Mouse (Mus musculus): Measurements from ENCODE around the gene Galntl6. TPM values are rescaled to one million over a fixed set of nuclear protein-coding genes. Genes with fewer than 3 reads are reported as not detected.
A peak's percentile ranks its signal among the peaks of the same experiment; 100 is the strongest.

Galntl6 gene
- polyA plus RNA-seq, 1 experiment from 2014 or later = 0.35 TPM

- Histone ChIP-seq H3K9ac (no peak overlapping the region), H3K4me2 (no peak overlapping the region), H3K4me3 (no peak overlapping the region), H3K27ac (no peak overlapping the region), H3K36me3 (no peaks in the 10 kb centered on the region), H3K4me1 (no peaks in the 10 kb centered on the region), H3K9me3 (no peaks in the 10 kb centered on the region), H3K27me3 (no peaks in the 10 kb centered on the region)
- WGBS = 20% methylated on average over 2 of the region's 2 CpGs
- ATAC-seq (ENCODE audit: insufficient number of reproducible peaks, low FRiP score, low TSS enrichment, low read depth) = no peak
Observed at GRCm38 (mm10) chr8:58234220-58234619, 678.2 kb downstream of the Galntl6 start.

GRCm38 (mm10) chr8:58228725-58229124 is 683.7 kb downstream of the Galntl6 start:
- no peak overlapping the region for H3K4me3 ChIP-seq
- no peaks in the 10 kb centered on the region for H3K27me3 ChIP-seq
- no peak for ATAC-seq (ENCODE audit: insufficient number of reproducible peaks, low FRiP score, low TSS enrichment, low read depth)
- no peaks in the 10 kb centered on the region for H3K9me3 ChIP-seq
- H3K9ac ChIP-seq = no peak overlapping the region
- H3K4me1 ChIP-seq = no peaks in the 10 kb centered on the region
- no peak overlapping the region for H3K27ac ChIP-seq
- 90% methylated on average over 1 of the region's 1 CpGs for WGBS
- H3K4me2 ChIP-seq = no peak overlapping the region
- H3K36me3 ChIP-seq = no peaks in the 10 kb centered on the region

GRCm38 (mm10) chr8:58217885-58218284 is 694.6 kb downstream of the Galntl6 start:
- WGBS = 50% methylated on average over 8 of the region's 8 CpGs

GRCm38 (mm10) chr8:58189694-58190093 is 722.7 kb downstream of the Galntl6 start:
- Histone ChIP-seq H3K36me3 (no peaks in the 10 kb centered on the region), H3K27me3 (no peaks in the 10 kb centered on the region), H3K4me3 (no peak overlapping the region), H3K9me3 (no peaks in the 10 kb centered on the region), H3K4me2 (no peak overlapping the region), H3K4me1 (no peaks in the 10 kb centered on the region), H3K9ac (no peak overlapping the region), H3K27ac (no peak overlapping the region)
- 79% methylated on average over 1 of the region's 1 CpGs for WGBS
- ATAC-seq (ENCODE audit: insufficient number of reproducible peaks, low FRiP score, low TSS enrichment, low read depth) = no peak

More at GRCm38 (mm10) chr8:58217885-58218284, 694.6 kb downstream of the Galntl6 start:
- Histone ChIP-seq H3K4me2 (no peak overlapping the region), H3K27me3 (no peaks in the 10 kb centered on the region), H3K36me3 (no peaks in the 10 kb centered on the region), H3K9ac (no peak overlapping the region), H3K4me3 (no peak overlapping the region), H3K27ac (no peak overlapping the region), H3K4me1 (no peaks in the 10 kb centered on the region), H3K9me3 (no peaks in the 10 kb centered on the region)
- ATAC-seq (ENCODE audit: insufficient number of reproducible peaks, low FRiP score, low TSS enrichment, low read depth) = no peak

GRCm38 (mm10) chr8:58146961-58147360 is 765.5 kb downstream of the Galntl6 start:
- no peak overlapping the region for H3K4me3 ChIP-seq
- H3K27me3 ChIP-seq = no peaks in the 10 kb centered on the region
- H3K9me3 ChIP-seq = no peaks in the 10 kb centered on the region
- no peak for ATAC-seq (ENCODE audit: insufficient number of reproducible peaks, low FRiP score, low TSS enrichment, low read depth)
- H3K9ac ChIP-seq = no peak overlapping the region
- 12% methylated on average over 1 of the region's 1 CpGs for WGBS
- no peaks in the 10 kb centered on the region for H3K36me3 ChIP-seq
- no peaks in the 10 kb centered on the region for H3K4me1 ChIP-seq
- H3K4me2 ChIP-seq = no peak overlapping the region
- no peak overlapping the region for H3K27ac ChIP-seq

GRCm38 (mm10) chr8:58086733-58087132 is 825.7 kb downstream of the Galntl6 start:
- WGBS = 57% methylated on average over 4 of the region's 4 CpGs
- H3K9me3 ChIP-seq = no peaks in the 10 kb centered on the region
- ATAC-seq (ENCODE audit: insufficient number of reproducible peaks, low FRiP score, low TSS enrichment, low read depth) = no peak

GRCm38 (mm10) chr8:58084931-58085330 is 827.5 kb downstream of the Galntl6 start:
- no peaks in the 10 kb centered on the region for H3K27me3 ChIP-seq
- ATAC-seq (ENCODE audit: insufficient number of reproducible peaks, low FRiP score, low TSS enrichment, low read depth) = no peak

More at GRCm38 (mm10) chr8:58086733-58087132, 825.7 kb downstream of the Galntl6 start:
- Histone ChIP-seq H3K4me3 (no peak overlapping the region), H3K9ac (no peak overlapping the region), H3K27ac (no peak overlapping the region), H3K4me1 (no peaks in the 10 kb centered on the region), H3K27me3 (no peaks in the 10 kb centered on the region), H3K4me2 (no peak overlapping the region), H3K36me3 (no peaks in the 10 kb centered on the region)

GRCm38 (mm10) chr8:58081715-58082114 is 830.7 kb downstream of the Galntl6 start:
- Histone ChIP-seq H3K9me3 (no peaks in the 10 kb centered on the region), H3K36me3 (no peaks in the 10 kb centered on the region), H3K4me1 (no peaks in the 10 kb centered on the region), H3K27ac (no peak overlapping the region), H3K9ac (no peak overlapping the region), H3K27me3 (no peaks in the 10 kb centered on the region), H3K4me2 (no peak overlapping the region), H3K4me3 (no peak overlapping the region)
- no peak for ATAC-seq (ENCODE audit: insufficient number of reproducible peaks, low FRiP score, low TSS enrichment, low read depth)
- WGBS = 79% methylated on average over 5 of the region's 5 CpGs

More at GRCm38 (mm10) chr8:58084931-58085330, 827.5 kb downstream of the Galntl6 start:
- Histone ChIP-seq H3K4me2 (no peak overlapping the region), H3K27ac (no peak overlapping the region), H3K4me1 (no peaks in the 10 kb centered on the region), H3K9me3 (no peaks in the 10 kb centered on the region), H3K36me3 (no peaks in the 10 kb centered on the region), H3K9ac (no peak overlapping the region), H3K4me3 (no peak overlapping the region)
- WGBS = 62% methylated on average over 6 of the region's 6 CpGs

GRCm38 (mm10) chr8:58074611-58075010 is 837.8 kb downstream of the Galntl6 start:
- H3K27ac ChIP-seq = no peak overlapping the region
- H3K4me2 ChIP-seq = no peak overlapping the region
- no peak overlapping the region for H3K4me3 ChIP-seq
- no peaks in the 10 kb centered on the region for H3K36me3 ChIP-seq
- no peaks in the 10 kb centered on the region for H3K27me3 ChIP-seq
- no peak for ATAC-seq (ENCODE audit: insufficient number of reproducible peaks, low FRiP score, low TSS enrichment, low read depth)
- H3K9ac ChIP-seq = no peak overlapping the region
- no peaks in the 10 kb centered on the region for H3K4me1 ChIP-seq
- WGBS = 70% methylated on average over 4 of the region's 4 CpGs
- no peaks in the 10 kb centered on the region for H3K9me3 ChIP-seq

GRCm38 (mm10) chr8:58073733-58074132 is 838.7 kb downstream of the Galntl6 start:
- Histone ChIP-seq H3K4me1 (no peaks in the 10 kb centered on the region), H3K27me3 (no peaks in the 10 kb centered on the region), H3K4me2 (no peak overlapping the region), H3K9ac (no peak overlapping the region), H3K27ac (no peak overlapping the region), H3K36me3 (no peaks in the 10 kb centered on the region), H3K4me3 (no peak overlapping the region), H3K9me3 (no peaks in the 10 kb centered on the region)
- no peak for ATAC-seq (ENCODE audit: insufficient number of reproducible peaks, low FRiP score, low TSS enrichment, low read depth)
- WGBS = 84% methylated on average over 1 of the region's 1 CpGs

GRCm38 (mm10) chr8:58032271-58032670 is 880.2 kb downstream of the Galntl6 start:
- Histone ChIP-seq H3K27me3 (no peaks in the 10 kb centered on the region), H3K4me1 (no peaks in the 10 kb centered on the region), H3K9ac (no peak overlapping the region), H3K9me3 (no peaks in the 10 kb centered on the region), H3K27ac (no peak overlapping the region), H3K36me3 (no peaks in the 10 kb centered on the region), H3K4me2 (no peak overlapping the region), H3K4me3 (no peak overlapping the region)
- no peak for ATAC-seq (ENCODE audit: insufficient number of reproducible peaks, low FRiP score, low TSS enrichment, low read depth)
- WGBS = 84% methylated on average over 3 of the region's 3 CpGs

- Histone ChIP-seq H3K9ac (no peak overlapping the region), H3K9me3 (no peaks in the 10 kb centered on the region), H3K27me3 (no peaks in the 10 kb centered on the region), H3K27ac (no peak overlapping the region), H3K4me1 (no peaks in the 10 kb centered on the region), H3K4me2 (no peak overlapping the region), H3K4me3 (no peak overlapping the region), H3K36me3 (no peaks in the 10 kb centered on the region)
- WGBS = 75% methylated on average over 4 of the region's 4 CpGs
- ATAC-seq (ENCODE audit: insufficient number of reproducible peaks, low FRiP score, low TSS enrichment, low read depth) = peak; percentile 40; the same call in 1 of the 2 replicates
Observed at GRCm38 (mm10) chr8:58025558-58025957, 886.9 kb downstream of the Galntl6 start.

GRCm38 (mm10) chr8:58025094-58025493 is 887.3 kb downstream of the Galntl6 start:
- Histone ChIP-seq H3K4me1 (no peaks in the 10 kb centered on the region), H3K9ac (no peak overlapping the region), H3K27ac (no peak overlapping the region), H3K27me3 (no peaks in the 10 kb centered on the region), H3K9me3 (no peaks in the 10 kb centered on the region), H3K36me3 (no peaks in the 10 kb centered on the region), H3K4me2 (no peak overlapping the region), H3K4me3 (no peak overlapping the region)
- no peak; the same call in 1 of the 2 replicates for ATAC-seq (ENCODE audit: insufficient number of reproducible peaks, low FRiP score, low TSS enrichment, low read depth)
- WGBS = 87% methylated on average over 1 of the region's 1 CpGs

Measured in limb, embryonic 15.5 days (tissue).